Mouse (Mus musculus) cerebellum, adult 8-10 months (tissue): ENCODE results near the gene Ccdc160.
A peak's percentile ranks its signal among the peaks of the same experiment; 100 is the strongest.

ENCODE experiments used
- DNase-seq: peaks from one replicate; pipeline ENCODE4 v3.0.0; 2022

The Ccdc160 gene

GRCm38 (mm10) chrX:52790980-52791593 lies at the start of gene Ccdc160:
Gene Ccdc160, plus strand, starts transcription at chrX:52791200.
- DNase-seq: peak; percentile 50

- DNase-seq: no peak
These were observed 47.2 kb upstream of the Ccdc160 start for GRCm38 (mm10) chrX:52743781-52744180.

DNA sequence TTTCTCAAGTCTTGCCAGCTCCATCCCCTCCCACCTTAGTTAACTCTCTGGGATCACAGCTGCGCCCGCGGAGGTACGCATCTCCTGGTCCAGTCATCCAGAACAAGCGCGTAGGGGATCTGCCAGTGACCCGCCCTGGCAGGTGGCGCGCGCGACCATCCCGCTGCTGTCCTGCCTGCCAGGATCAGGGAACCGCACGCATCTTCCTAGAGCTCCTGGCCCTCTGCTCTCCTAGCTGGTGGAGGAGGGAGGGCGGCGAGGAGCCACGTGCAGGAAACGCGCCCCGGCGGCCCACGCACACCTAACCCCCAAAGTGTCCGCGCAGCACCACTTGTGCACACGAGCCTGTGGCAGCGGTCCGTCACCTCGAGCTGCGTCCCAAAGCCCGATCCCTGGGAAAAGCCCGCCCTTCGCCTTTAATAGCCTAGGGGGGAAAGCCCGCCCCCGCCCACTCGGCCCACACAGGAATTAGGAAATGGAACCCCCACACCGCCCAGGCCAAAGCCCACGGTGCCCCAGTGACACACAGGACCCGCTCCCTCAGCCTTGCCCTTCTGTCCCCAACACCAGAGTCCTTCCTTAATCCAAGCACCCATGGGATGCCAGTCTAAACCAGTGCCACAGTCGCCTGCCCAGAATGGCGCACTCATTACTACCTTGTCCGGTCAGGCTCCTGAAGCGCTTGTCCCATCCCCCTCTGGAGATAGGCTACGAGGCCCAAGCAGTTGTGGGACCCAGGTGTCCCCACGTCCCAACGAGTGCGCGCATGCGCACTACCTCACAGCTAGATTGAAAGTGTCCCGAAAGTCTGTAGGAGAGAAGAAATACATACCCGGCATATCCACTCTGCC lies 46.6 kb upstream of the Ccdc160 start:
- DNase-seq: no peak

GRCm38 (mm10) chrX:52745462-52745861 lies 45.5 kb upstream of the Ccdc160 start:
- DNase-seq: no peak

GRCm38 (mm10) chrX:52745917-52746316 lies 45.1 kb upstream of the Ccdc160 start:
- DNase-seq: no peak

DNA sequence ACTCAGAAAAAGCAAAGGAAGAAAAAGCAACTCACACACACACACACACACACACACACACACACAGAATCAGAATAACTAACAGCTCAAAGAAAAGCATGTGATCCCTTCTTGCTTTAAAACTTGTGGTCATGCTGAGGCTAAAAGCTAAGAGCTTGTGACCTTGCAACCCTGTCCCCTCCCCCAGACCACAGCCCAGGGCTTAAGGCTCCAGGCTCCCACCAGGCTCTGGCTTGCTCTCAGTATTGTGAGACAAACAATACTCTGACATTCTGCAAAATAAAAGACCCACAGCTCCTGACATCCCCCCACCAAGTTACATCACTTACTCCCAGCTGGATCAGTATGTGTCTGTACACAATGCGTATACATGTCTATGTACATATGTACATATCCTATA lies 44.2 kb upstream of the Ccdc160 start:
- no peak for DNase-seq

- no peak for DNase-seq
These were observed 37.4 kb upstream of the Ccdc160 start for GRCm38 (mm10) chrX:52753491-52754085.

DNA sequence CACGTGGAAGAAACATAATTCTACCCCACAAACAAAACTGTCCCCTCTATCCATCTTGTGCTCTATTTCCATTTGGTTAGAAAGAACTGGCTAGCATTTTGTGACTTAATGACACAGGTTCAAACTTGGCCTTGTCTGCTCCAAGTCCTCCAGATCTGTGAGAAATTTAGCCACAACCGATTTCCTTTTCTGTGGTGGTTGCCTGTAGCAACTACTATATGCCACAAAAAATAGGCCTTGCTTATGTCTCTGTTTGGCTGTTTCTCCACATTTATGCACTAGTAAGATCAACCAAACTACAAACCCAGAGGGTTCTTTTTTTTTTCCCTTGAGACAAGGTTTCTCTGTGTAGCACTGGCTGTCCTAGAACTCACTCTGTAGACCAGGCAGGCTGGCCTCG lies 33.8 kb upstream of the Ccdc160 start:
- no peak for DNase-seq

DNA sequence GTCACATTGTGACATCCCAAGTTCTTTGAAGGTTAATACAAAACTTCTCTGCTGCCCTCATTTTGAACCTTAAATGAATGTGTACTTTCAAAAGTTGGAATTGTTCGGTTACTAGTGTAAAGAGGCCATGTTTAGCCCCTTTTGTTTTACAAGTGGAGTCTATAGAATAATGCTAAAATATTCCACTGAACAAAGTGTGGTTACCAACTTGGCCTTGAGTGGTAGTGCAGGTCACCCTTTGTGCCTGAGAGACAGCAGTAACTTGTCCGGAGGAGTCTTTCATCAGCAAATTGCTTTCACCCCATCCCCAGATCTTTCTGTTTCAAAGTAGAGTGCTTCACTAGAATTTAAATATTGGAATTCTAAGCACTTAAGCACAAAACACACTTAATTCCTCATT lies 31.8 kb upstream of the Ccdc160 start:
- DNase-seq: no peak

DNA sequence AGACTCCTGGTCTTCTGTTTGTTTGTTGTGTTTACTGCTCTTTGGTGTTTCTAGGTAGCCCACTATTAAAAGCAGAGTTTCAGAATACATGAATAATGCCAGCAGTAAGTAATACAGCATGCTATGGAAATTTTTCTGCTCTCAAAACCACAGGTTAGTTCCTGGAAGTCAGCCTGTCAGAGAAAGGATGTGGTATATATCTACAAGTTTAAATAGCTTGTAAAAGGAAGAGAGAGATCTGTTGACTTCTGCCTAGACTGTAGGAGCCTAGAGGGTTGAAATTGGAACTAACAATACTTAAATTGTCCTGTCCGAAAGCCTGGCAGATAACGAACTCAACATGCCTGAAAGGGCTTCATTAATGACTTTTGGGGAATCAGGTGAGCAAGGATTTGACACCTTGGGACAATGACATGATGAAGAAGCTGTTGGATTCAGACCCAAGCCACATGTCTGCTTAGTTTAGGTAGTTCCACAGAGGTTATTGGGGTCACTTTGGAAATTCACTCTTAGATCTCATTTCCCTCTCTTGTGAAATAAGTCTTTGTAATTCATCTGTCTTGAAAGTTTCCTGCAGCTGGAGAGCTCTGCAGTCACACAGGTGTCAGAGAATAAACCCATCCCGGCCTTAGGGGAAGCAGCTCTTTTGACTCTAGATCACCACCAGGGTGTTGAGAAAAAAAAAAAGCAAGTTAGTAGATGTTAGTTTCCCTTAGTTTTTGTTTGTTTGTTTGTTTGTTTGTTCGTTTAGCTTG lies 30.6 kb upstream of the Ccdc160 start:
- DNase-seq: no peak

GRCm38 (mm10) chrX:52762221-52762620 lies 28.8 kb upstream of the Ccdc160 start:
- no peak for DNase-seq

- peak; percentile 5 for DNase-seq
These were observed 15.0 kb upstream of the Ccdc160 start for GRCm38 (mm10) chrX:52775973-52776372.

DNA sequence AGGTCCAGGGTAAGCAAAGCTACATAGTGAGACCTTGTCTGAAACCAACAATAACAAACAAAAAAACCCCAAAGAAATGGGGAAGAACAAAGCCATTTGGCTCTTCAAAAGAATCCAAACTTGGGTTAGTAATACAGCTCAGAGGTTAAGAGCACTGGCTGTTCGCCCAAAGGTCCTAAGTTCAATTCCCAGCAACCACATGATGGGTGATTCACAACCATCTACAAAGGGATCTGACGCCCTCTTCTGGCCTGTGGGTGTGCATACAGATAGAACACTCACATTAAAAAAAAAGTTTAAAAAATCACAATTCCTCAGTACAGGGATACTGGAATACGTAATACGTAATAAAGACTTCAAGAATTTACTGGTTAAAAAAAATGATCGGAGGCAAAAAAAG lies 13.3 kb upstream of the Ccdc160 start:
- DNase-seq: no peak

DNA sequence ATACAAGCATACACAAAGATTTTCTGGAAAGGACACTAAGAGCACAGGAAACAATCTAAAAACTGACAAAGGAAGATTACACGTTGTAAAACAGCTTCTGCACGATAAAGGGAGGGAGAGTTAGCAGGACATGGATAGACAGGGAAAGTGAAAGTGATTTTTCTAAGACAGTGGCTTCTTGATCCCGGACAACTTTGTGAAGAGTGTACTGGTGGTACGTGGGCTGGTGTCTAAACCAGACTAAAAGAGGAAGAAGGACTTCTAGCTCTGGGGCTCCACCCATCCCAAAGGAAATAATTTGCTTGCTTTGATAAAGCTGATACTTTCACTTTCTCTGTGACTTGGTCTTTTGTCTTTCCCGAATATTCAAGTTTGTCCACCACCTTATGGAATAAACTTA lies 7.1 kb upstream of the Ccdc160 start:
- no peak for DNase-seq

DNA sequence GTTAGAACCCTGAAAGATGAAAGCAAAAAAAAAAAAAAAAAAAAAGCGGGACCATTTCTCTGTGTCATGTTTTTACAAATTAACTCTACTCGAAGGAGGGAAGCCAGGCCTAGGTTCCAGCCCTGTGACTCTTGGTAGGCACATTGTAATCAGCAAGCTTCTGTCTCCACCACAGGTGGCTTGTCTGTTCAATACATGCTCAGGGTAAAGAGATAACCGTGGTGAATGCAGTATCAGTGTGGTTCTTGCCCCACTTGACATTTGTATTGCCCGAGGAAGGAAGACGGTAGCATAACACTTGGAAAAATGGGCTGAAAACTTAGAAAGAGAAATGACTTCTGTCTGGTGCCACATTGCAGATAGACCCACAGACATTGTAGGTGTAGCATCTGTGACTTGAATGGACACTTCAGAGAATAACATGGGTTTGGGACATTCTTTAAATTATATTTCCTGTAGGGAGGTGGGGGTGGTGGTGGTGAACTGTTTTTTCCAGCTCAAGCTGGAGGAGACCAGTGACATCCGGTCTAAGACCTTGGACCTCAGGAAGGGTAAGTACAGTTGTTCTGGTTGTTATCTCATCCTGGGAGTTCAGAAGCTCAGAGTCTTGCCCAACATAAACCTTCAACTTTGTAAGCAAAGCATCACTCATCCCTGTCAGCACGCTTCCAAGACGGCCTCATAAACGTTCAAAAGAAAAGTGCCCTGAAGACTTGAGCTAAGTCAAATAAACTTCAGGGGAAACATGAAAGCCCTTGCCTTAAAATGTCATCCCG lies 1.1 kb downstream of the Ccdc160 start:
- no peak for DNase-seq

DNA sequence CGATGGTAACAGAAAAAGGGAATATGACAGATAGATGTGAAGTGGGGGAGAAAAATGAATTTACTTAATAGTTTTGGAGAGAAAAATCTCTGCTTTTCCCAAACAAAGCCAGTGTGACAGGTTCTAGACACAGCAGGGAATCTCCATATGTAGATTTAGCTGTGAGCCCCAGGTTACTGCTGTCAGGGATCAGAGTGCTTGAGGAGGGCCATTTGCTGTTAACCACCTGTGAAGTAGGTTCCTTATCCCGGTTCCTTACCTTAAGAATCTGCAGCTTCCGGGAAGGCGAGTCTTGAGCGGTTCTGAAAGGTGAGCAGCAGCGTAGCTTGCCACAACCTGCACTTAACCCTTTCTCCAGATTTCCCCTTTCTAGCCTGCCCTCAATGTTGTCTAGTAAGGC lies 1.9 kb downstream of the Ccdc160 start:
- no peak for DNase-seq

DNA sequence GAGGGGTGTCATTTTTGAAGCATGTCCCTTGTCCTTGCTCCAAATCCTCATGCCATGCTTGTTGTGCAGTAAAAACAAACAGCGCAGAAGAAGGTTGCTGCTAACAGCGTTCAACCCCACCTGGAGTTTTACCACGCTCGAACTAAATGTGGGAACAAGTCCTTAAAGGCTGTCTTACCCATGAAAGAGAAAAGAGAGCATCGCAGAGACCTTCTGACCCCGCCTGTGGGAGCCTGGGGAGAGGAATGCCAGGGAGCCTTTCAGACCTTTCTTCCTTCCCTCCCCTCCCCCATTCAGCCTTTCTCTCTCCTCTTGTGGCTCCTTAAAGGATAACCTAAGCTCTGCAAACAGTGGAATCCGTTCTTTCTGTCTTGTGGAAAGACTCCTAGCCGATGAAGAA lies 4.8 kb downstream of the Ccdc160 start:
- DNase-seq: no peak

- no peak for DNase-seq
These were observed 6.1 kb downstream of the Ccdc160 start for GRCm38 (mm10) chrX:52797031-52797625.

DNA sequence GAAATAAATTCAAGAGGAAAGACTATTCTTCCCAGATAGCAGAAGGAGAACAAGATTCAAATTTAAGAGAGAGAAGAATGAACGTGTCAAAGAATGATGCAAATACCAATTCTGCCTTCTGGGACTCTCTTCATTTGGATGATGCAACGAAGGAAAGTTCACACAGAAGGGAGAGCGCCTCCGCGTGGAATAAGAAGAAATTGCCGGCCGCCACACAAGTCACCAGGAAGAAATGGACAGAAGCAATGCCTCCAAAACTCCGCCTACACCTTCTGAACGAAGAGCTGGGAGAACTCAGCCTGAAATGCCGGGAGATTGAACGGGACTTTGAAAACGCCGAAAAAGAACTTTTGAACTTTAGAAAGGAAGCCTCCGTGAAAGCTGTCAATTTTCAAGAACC lies 7.3 kb downstream of the Ccdc160 start:
- DNase-seq: no peak

DNA sequence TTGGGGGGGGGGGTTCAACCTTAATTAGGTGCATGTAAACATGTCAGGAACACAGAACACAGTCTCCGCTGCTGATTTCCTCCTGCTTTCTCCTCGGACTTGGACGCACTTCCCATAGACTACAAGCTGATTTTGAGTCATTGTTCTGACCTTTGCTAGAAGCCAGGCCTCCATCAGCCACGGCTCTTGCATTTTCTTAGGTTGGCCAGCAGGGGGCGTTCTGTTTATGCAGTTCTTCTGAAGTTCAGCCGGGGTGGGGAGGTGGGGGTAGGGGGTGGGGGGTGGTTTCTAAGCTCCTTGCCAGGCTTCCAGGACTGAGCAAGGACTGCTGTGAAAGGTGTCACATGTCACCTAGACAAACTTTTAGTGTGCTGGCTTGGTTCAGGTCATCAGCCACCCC lies 8.6 kb downstream of the Ccdc160 start:
- no peak for DNase-seq

DNA sequence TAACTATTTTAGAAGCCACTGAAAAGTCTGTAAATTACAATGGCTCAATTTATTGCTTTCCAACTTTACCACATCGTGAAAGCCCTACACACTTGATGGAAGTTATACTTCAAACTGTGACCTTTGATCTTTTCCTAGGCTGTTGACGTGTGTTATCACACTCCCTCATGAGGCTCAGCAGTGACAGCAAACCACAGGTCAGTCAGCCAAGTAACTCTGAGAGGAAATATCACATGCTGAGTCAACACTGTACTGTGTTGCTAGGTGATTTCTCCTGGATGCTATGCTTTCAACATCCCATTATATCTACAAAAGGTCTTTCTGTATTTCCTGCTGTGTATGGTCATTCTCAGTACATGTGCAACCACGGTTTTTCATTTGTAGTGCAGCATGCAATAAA lies 28.3 kb downstream of the Ccdc160 start:
- no peak for DNase-seq
